Mouse (Mus musculus): ENCODE results near the gene Tom1l2.

Tom1l2 gene

DNA sequence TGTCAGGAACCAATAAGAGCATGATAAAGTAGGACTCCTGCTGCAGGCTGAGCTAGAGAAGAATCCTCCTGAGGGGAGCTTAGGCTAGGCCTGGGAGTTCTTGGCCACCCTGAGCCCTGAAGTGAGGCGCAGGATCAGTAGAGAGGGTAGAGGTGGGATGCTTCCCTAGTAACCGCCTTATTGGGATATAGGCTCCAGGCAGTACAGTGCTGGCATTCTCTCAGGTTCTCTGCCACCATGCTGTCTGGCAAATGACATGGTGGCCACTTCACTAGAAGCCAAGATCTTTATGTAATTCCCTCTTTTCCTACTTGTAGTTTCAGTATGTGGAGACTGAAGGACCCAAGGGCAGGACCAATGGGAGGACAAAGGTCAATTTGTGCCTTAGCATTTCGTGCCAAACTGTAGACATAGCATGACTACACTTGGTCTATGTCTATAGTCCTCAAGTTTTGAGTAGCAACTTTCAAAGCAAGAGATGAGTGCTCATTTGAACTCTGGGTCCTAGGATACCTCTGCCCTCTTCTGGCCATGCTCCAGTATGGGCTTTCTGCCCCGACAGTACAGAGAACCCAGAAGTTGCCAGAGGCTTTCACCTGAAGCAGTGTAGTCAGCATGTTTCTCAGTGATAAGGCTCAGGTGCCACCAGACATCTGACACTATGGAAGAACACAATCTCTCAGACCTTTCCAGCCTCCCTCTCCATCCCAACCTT, 87.3 kb downstream of the Tom1l2 start:
- TF ChIP-seq CTCF (conservative IDR thresholded peaks at IDR 0.05; ENCODE audit: low read length) (no peak), NANOG (IDR thresholded peaks at IDR 0.05; ENCODE audit: borderline replicate concordance, low read length) (no peak)
- Histone ChIP-seq H3K4me1 (replicated peaks; ENCODE audit: low read depth, low read length) (peaks cover 8% of the 10 kb centered on the region; the same call in 1 of the 2 replicates), H3K27me3 (ENCODE audit: insufficient read depth, low read length) (no peaks in the 10 kb centered on the region), H3K9me3 (ENCODE audit: low read length) (no peaks in the 10 kb centered on the region), H3K36me3 (ENCODE audit: insufficient read depth, low read length) (0 out of 2 replicates have a peak, but pooled peaks cover under 1% of the 10 kb centered on the region), H3K4me3 (replicated peaks; ENCODE audit: low read length) (no peak overlapping the region)

DNA sequence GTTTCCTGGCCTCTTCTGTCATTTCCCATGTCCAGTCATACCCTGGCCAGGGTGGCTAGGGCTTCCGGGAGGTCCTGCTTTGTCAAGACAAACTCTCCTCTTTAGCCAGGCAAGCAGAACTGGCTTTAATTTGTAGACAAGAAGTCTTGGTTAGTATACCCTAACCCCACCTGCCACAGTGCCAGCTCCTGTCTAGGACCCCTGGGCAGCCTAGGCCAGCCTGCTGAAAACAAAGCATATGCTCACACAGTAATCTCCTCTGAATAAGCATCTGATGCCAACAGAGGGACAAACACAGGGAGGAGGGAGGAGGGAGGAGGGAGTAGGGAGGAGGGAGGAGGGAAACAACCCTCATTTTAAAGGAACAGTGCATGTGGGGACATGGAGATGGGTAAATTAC, 88.1 kb downstream of the Tom1l2 start:
- H3K9me3 ChIP-seq (ENCODE audit: low read length), result no peaks in the 10 kb centered on the region
- no peak overlapping the region for H3K4me3 ChIP-seq (replicated peaks; ENCODE audit: low read length)
- H3K27me3 ChIP-seq (ENCODE audit: insufficient read depth, low read length), result no peaks in the 10 kb centered on the region
- peaks cover 8% of the 10 kb centered on the region; the same call in 1 of the 2 replicates for H3K4me1 ChIP-seq (replicated peaks; ENCODE audit: low read depth, low read length)
- TF ChIP-seq CTCF (conservative IDR thresholded peaks at IDR 0.05; ENCODE audit: low read length) (no peak), POU5F1 (IDR thresholded peaks at IDR 0.05; ENCODE audit: borderline replicate concordance, low read length) (no peak), NANOG (IDR thresholded peaks at IDR 0.05; ENCODE audit: borderline replicate concordance, low read length) (no peak)
- no peaks in the 10 kb centered on the region for H3K36me3 ChIP-seq (ENCODE audit: insufficient read depth, low read length)

DNA sequence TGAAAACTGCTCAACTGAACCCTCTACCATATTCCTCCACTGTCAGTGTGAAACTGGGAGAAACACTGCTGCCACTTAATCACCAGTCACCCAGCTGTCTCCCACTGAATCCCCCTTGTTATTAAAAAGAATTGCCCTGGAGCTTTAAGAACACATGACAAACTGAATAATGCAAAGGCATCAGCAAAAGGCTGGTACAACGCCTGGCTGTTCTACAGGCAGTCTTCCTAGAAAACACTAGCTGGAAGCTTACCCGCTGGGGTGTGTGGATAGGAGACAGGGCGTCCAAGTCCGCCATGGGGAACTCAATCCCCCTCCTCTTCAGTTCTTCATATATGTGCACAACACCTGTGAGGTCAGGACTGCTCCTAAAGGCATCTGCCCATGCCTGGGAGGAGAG, 90.3 kb downstream of the Tom1l2 start:
- Histone ChIP-seq H3K4me1 (replicated peaks; ENCODE audit: low read depth, low read length) (peaks cover 8% of the 10 kb centered on the region; the same call in 1 of the 2 replicates), H3K9me3 (ENCODE audit: low read length) (no peaks in the 10 kb centered on the region), H3K27me3 (ENCODE audit: insufficient read depth, low read length) (no peaks in the 10 kb centered on the region), H3K36me3 (ENCODE audit: insufficient read depth, low read length) (0 out of 2 replicates have a peak, but pooled peaks cover 9% of the 10 kb centered on the region), H3K4me3 (replicated peaks; ENCODE audit: low read length) (no peak overlapping the region)
- TF ChIP-seq NANOG (IDR thresholded peaks at IDR 0.05; ENCODE audit: borderline replicate concordance, low read length), result no peak
- TF ChIP-seq CTCF (conservative IDR thresholded peaks at IDR 0.05; ENCODE audit: low read length), result no peak
- no peak for TF ChIP-seq POU5F1 (IDR thresholded peaks at IDR 0.05; ENCODE audit: borderline replicate concordance, low read length)

DNA sequence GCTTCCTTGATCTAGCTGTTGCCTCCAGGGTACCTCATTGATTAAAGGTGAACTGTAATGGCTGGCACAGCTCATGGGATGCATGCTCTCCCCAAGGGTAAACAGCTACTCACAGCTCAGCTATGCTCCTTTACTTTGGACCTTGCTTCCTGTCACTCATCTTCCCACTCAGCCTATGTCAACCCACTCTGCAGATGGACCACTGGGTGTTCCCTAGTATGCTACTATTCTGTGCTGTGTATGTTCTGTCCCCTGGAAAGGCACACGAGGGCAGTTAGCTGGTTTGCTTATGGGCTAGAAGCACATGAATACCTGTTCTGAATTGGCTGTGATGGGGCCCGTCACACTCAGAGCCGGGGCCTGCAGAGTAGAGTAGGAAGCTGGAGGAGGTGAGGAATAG, 92.0 kb downstream of the Tom1l2 start:
- H3K27me3 ChIP-seq (ENCODE audit: insufficient read depth, low read length), result no peaks in the 10 kb centered on the region
- H3K36me3 ChIP-seq (ENCODE audit: insufficient read depth, low read length), result 0 out of 2 replicates have a peak, but pooled peaks cover 14% of the 10 kb centered on the region
- TF ChIP-seq POU5F1 (IDR thresholded peaks at IDR 0.05; ENCODE audit: borderline replicate concordance, low read length), result no peak
- no peak for TF ChIP-seq CTCF (conservative IDR thresholded peaks at IDR 0.05; ENCODE audit: low read length)
- no peak for TF ChIP-seq NANOG (IDR thresholded peaks at IDR 0.05; ENCODE audit: borderline replicate concordance, low read length)
- H3K4me1 ChIP-seq (replicated peaks; ENCODE audit: low read depth, low read length), result peaks cover 8% of the 10 kb centered on the region; the same call in 1 of the 2 replicates
- no peaks in the 10 kb centered on the region for H3K9me3 ChIP-seq (ENCODE audit: low read length)
- H3K4me3 ChIP-seq (replicated peaks; ENCODE audit: low read length), result no peak overlapping the region

DNA sequence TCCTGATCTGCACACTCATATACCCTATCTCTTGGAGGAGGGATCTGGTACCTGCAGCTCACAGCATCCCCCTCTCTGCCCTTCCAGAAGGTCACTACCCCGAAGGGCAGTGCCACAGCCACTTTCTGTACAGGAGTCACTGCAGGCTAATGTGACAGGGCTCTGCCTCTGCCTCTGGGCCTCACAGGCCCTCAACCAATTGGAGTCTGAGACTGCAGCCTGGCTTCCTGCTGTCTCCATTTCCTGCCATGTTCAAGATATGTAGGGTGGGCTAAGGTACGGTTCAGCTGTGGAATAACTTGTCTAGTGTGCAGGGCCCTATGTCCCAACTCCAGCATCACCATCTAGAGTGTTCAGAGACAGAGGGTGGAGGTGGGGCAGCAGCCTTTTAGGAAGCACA, 95.0 kb downstream of the Tom1l2 start:
- Histone ChIP-seq H3K4me1 (replicated peaks; ENCODE audit: low read depth, low read length) (peaks cover 2% of the 10 kb centered on the region; the same call in 1 of the 2 replicates), H3K27me3 (ENCODE audit: insufficient read depth, low read length) (no peaks in the 10 kb centered on the region), H3K9me3 (ENCODE audit: low read length) (no peaks in the 10 kb centered on the region), H3K36me3 (ENCODE audit: insufficient read depth, low read length) (0 out of 2 replicates have a peak, but pooled peaks cover 14% of the 10 kb centered on the region), H3K4me3 (replicated peaks; ENCODE audit: low read length) (no peak overlapping the region)
- TF ChIP-seq NANOG (IDR thresholded peaks at IDR 0.05; ENCODE audit: borderline replicate concordance, low read length) (no peak), CTCF (conservative IDR thresholded peaks at IDR 0.05; ENCODE audit: low read length) (no peak), POU5F1 (IDR thresholded peaks at IDR 0.05; ENCODE audit: borderline replicate concordance, low read length) (no peak)

DNA sequence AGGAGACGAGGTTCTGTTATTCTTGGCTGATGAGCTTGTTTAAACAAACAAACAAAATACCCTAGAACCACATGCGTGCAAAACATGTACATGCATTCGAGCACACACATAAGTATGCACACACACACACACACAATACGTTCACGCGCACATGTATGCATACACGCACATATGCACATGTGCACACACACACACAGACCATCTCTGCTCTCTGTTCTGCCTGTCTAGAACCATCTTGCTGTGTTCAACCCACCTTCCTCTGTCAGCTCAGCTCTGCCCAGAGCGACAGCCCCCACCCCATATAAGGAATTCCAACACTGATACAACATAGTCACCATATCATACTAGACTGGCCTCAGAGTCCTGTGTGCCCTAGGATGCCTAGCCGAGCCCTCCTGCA, 96.0 kb downstream of the Tom1l2 start:
- 0 out of 2 replicates have a peak, but pooled peaks cover 14% of the 10 kb centered on the region for H3K36me3 ChIP-seq (ENCODE audit: insufficient read depth, low read length)
- TF ChIP-seq NANOG (IDR thresholded peaks at IDR 0.05; ENCODE audit: borderline replicate concordance, low read length) (no peak), CTCF (conservative IDR thresholded peaks at IDR 0.05; ENCODE audit: low read length) (no peak), POU5F1 (IDR thresholded peaks at IDR 0.05; ENCODE audit: borderline replicate concordance, low read length) (no peak)
- H3K27me3 ChIP-seq (ENCODE audit: insufficient read depth, low read length), result no peaks in the 10 kb centered on the region
- no peaks in the 10 kb centered on the region for H3K9me3 ChIP-seq (ENCODE audit: low read length)
- H3K4me3 ChIP-seq (replicated peaks; ENCODE audit: low read length), result no peak overlapping the region
- H3K4me1 ChIP-seq (replicated peaks; ENCODE audit: low read depth, low read length), result no peaks in the 10 kb centered on the region

DNA sequence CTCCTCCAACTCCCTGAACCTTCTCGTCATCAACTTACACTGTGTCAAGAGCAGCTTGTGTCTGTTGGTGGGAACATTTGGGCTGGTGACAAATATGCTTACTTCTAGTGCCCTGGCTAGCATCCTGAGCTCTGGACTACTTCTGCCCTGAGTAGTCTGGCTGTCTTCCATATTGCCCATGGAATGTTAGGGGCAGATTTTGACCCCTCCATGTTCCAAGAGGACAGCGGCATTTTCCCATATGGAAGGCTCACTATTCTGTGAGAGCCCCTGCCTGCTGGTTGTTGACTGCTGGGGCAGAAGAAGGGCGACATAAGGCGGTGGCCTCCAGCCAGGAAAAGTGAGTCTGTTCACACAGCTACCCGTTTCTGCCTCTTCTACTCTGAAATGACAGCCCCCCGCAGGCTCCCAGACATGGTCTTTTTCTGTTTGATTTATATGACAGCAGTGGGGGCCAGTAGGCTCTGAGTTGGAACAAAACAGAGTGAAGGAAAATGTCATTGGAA, 96.5 kb downstream of the Tom1l2 start:
- Histone ChIP-seq H3K36me3 (ENCODE audit: insufficient read depth, low read length) (0 out of 2 replicates have a peak, but pooled peaks cover 14% of the 10 kb centered on the region), H3K9me3 (ENCODE audit: low read length) (no peaks in the 10 kb centered on the region), H3K4me3 (replicated peaks; ENCODE audit: low read length) (no peak overlapping the region), H3K27me3 (ENCODE audit: insufficient read depth, low read length) (no peaks in the 10 kb centered on the region), H3K4me1 (replicated peaks; ENCODE audit: low read depth, low read length) (no peaks in the 10 kb centered on the region)
- TF ChIP-seq NANOG (IDR thresholded peaks at IDR 0.05; ENCODE audit: borderline replicate concordance, low read length) (no peak), POU5F1 (IDR thresholded peaks at IDR 0.05; ENCODE audit: borderline replicate concordance, low read length) (no peak), CTCF (conservative IDR thresholded peaks at IDR 0.05; ENCODE audit: low read length) (no peak)

GRCm38 (mm10) chr11:60255639-60256038, 97.1 kb downstream of the Tom1l2 start:
- Histone ChIP-seq H3K9me3 (ENCODE audit: low read length) (no peaks in the 10 kb centered on the region), H3K27me3 (ENCODE audit: insufficient read depth, low read length) (no peaks in the 10 kb centered on the region)

More at GRCm38 (mm10) chr11:60255639-60256038, 97.1 kb downstream of the Tom1l2 start:
- 0 out of 2 replicates have a peak, but pooled peaks cover 14% of the 10 kb centered on the region for H3K36me3 ChIP-seq (ENCODE audit: insufficient read depth, low read length)
- no peak for TF ChIP-seq POU5F1 (IDR thresholded peaks at IDR 0.05; ENCODE audit: borderline replicate concordance, low read length)
- TF ChIP-seq CTCF (conservative IDR thresholded peaks at IDR 0.05; ENCODE audit: low read length), result no peak
- no peak for TF ChIP-seq NANOG (IDR thresholded peaks at IDR 0.05; ENCODE audit: borderline replicate concordance, low read length)
- H3K4me3 ChIP-seq (replicated peaks; ENCODE audit: low read length), result no peak overlapping the region
- no peaks in the 10 kb centered on the region for H3K4me1 ChIP-seq (replicated peaks; ENCODE audit: low read depth, low read length)
